Mouse (Mus musculus) left cerebral cortex, postnatal 25 days (tissue): ENCODE results near the gene Spg21. TPM values are rescaled to one million over a fixed set of nuclear protein-coding genes. Genes with fewer than 3 reads are reported as not detected.

ENCODE experiments used
- DNase-seq, 2 experiments: peaks; one replicate each; pipeline ENCODE4 v3.0.0; 2022; ENCODE audit warnings: low spot score in 2 of 2, mixed read lengths in 1 of 2
- intact Hi-C: fragments of 180-260 bp; cut with DNase I; formaldehyde crosslinking; loops from one replicate; pipeline ENCODE4 v1.15.1; 2025
- total RNA-seq, 2 experiments: library from RNA; stranded (reverse); gene quantifications; 2 replicates each; pipeline ENCODE4 v1.2.3; 2021

Spg21 gene
- total RNA-seq, 2 experiments from 2014 or later = 27.8 to 32.1 TPM

- intact Hi-C loops = no loop called here
- DNase-seq = no peak
Measured at GRCm38 (mm10) chr9:65529659-65530058, 68.9 kb downstream of the Spg21 start.

- intact Hi-C loops = no loop called here
- no peak for DNase-seq
Measured at GRCm38 (mm10) chr9:65531283-65531682, 70.5 kb downstream of the Spg21 start.

GRCm38 (mm10) chr9:65532986-65533385 is 72.2 kb downstream of the Spg21 start:
- intact Hi-C loops = no loop called here
- no peak for DNase-seq

- intact Hi-C loops = no loop called here
- DNase-seq = no peak
Measured at GRCm38 (mm10) chr9:65534111-65534510, 73.4 kb downstream of the Spg21 start.

GRCm38 (mm10) chr9:65535191-65535722 is 74.5 kb downstream of the Spg21 start:
- intact Hi-C loops = no loop called here
- no peak for DNase-seq

GRCm38 (mm10) chr9:65535789-65536469 is 75.2 kb downstream of the Spg21 start:
- no peak for DNase-seq
- intact Hi-C loops = no loop called here

GRCm38 (mm10) chr9:65536491-65536890 is 75.7 kb downstream of the Spg21 start:
- DNase-seq = no peak
- intact Hi-C loops = no loop called here

Other genes with a start within 250 kb of the Spg21 start
- under 1 TPM; 0.07 to 0.09 TPM for gene Cilp, start 195.8 kb upstream of the Spg21 start, total RNA-seq
- gene Clpx, start 166.7 kb upstream of the Spg21 start, total RNA-seq = 10 to 100 TPM; 28.9 to 29.6 TPM
- 10 to 100 TPM; 28.0 to 29.1 TPM for gene Pdcd7, start 114.8 kb upstream of the Spg21 start, total RNA-seq
- gene Ubap1l, start 99.9 kb upstream of the Spg21 start, total RNA-seq = 1 to 10 TPM; 3.3 to 5.8 TPM
- under 1 TPM; 0.11 to 0.32 TPM for gene Kbtbd13, start 69.3 kb upstream of the Spg21 start, total RNA-seq
- 1 to 10 TPM; 2.7 to 3.4 TPM for gene Rasl12, start 62.4 kb upstream of the Spg21 start, total RNA-seq
- not detected for gene Slc51b, start 38.0 kb upstream of the Spg21 start, total RNA-seq
- 10 to 100 TPM; 17.4 to 19.2 TPM for gene Mtfmt, start 25.2 kb upstream of the Spg21 start, total RNA-seq
- 1 to 10 TPM; 2.8 to 3.7 TPM for gene Ankdd1a, start 59.2 kb downstream of the Spg21 start, total RNA-seq
- 10 to 100 TPM; 13.3 to 17.0 TPM for gene Plekho2, start 119.1 kb downstream of the Spg21 start, total RNA-seq
- gene Pif1, start 126.2 kb downstream of the Spg21 start, total RNA-seq = under 1 TPM; 0.27 to 0.46 TPM
- 1 to 10 TPM; 2.2 to 3.2 TPM for gene Rbpms2, start 168.7 kb downstream of the Spg21 start, total RNA-seq
- gene Oaz2, start 207.1 kb downstream of the Spg21 start, total RNA-seq = 100 to 1,000 TPM; 231 to 250 TPM